Mouse (Mus musculus) left cerebral cortex, adult 18-20 months (tissue): Measurements from ENCODE around the gene Fcna. TPM values are rescaled to one million over a fixed set of nuclear protein-coding genes. Genes with fewer than 3 reads are reported as not detected.
A peak's percentile ranks its signal among the peaks of the same experiment; 100 is the strongest.

Experiments used
- DNase-seq, 2 experiments: peaks; one replicate each; pipeline ENCODE4 v3.0.0; 2021 to 2022; ENCODE audit warnings: low spot score in 2 of 2, mixed read lengths in 1 of 2
- total RNA-seq, 2 experiments: library from RNA; stranded (reverse); gene quantifications; 2 replicates each; pipeline ENCODE4 v1.2.3; 2021

Fcna gene
- total RNA-seq, 2 experiments from 2014 or later, result 0.66 to 0.79 TPM

- no peak for DNase-seq
These were observed 48.8 kb downstream of the Fcna start for GRCm38 (mm10) chr2:25578796-25579736.

- no peak for DNase-seq
These were observed 49.7 kb downstream of the Fcna start for GRCm38 (mm10) chr2:25577951-25578795.

GRCm38 (mm10) chr2:25576965-25577891, 50.6 kb downstream of the Fcna start:
- peak in 1 of 2 experiments; percentile 49 for DNase-seq

- DNase-seq, result peak in 1 of 2 experiments; percentile 56
These were observed 51.6 kb downstream of the Fcna start for GRCm38 (mm10) chr2:25576028-25576850.

- DNase-seq, result peak in 1 of 2 experiments; percentile 47
These were observed 52.3 kb downstream of the Fcna start for GRCm38 (mm10) chr2:25575432-25576027.

Other genes with a start within 250 kb of the Fcna start
- gene Entpd2, start 232.2 kb downstream of the Fcna start, total RNA-seq, result 10 to 100 TPM; 13.6 to 13.8 TPM
- gene Npdc1, start 228.7 kb downstream of the Fcna start, total RNA-seq, result 100 to 1,000 TPM; 328 to 341 TPM
- under 1 TPM; 0.21 to 0.56 TPM for gene Fut7, start 204.8 kb downstream of the Fcna start, total RNA-seq
- gene Abca2, start 199.3 kb downstream of the Fcna start, total RNA-seq, result 100 to 1,000 TPM; 155 to 165 TPM
- gene Clic3, start 171.2 kb downstream of the Fcna start, total RNA-seq, result 1 to 10 TPM in 1 of 2 experiments, not detected in 1; 1.5 TPM
- 10 to 100 TPM; 64.5 to 69.1 TPM for gene Paxx, start 166.9 kb downstream of the Fcna start, total RNA-seq
- 1,000 to 10,000 TPM; 2,769 to 3,095 TPM for gene Ptgds, start 158.0 kb downstream of the Fcna start, total RNA-seq
- gene Lcn12, start 134.1 kb downstream of the Fcna start, total RNA-seq, result not detected
- 100 to 1,000 TPM; 105 to 114 TPM for gene Fbxw5, start 127.3 kb downstream of the Fcna start, total RNA-seq
- gene C8g, start 126.3 kb downstream of the Fcna start, total RNA-seq, result under 1 TPM; 0.52 to 0.74 TPM
- 10 to 100 TPM; 11.6 to 11.9 TPM for gene Traf2, start 81.1 kb downstream of the Fcna start, total RNA-seq
- gene Edf1, start 70.2 kb downstream of the Fcna start, total RNA-seq, result 100 to 1,000 TPM; 199 to 203 TPM
- gene Mamdc4, start 53.2 kb downstream of the Fcna start, total RNA-seq, result 1 to 10 TPM; 1.1 to 1.3 TPM
- 10 to 100 TPM; 60.3 to 63.0 TPM for gene Phpt1, start 52.8 kb downstream of the Fcna start, total RNA-seq
- 10 to 100 TPM; 85.6 to 86.3 TPM for gene Ajm1, start 46.3 kb downstream of the Fcna start, total RNA-seq
- 100 to 1,000 TPM; 146 to 150 TPM for gene Rabl6, start 19.5 kb downstream of the Fcna start, total RNA-seq
- not detected for gene Ccdc183, start 10.4 kb downstream of the Fcna start, total RNA-seq
- gene Tmem141, start 6.0 kb downstream of the Fcna start, total RNA-seq, result 10 to 100 TPM; 21.7 to 23.1 TPM
- not detected for gene Lcn8, start 25.1 kb upstream of the Fcna start, total RNA-seq
- not detected for gene Lcn5, start 29.9 kb upstream of the Fcna start, total RNA-seq
- not detected for gene Lcn6, start 48.8 kb upstream of the Fcna start, total RNA-seq
- gene Lcn10, start 54.7 kb upstream of the Fcna start, total RNA-seq, result not detected
- gene Obp2a, start 72.0 kb upstream of the Fcna start, total RNA-seq, result not detected
- 10 to 100 TPM; 89.7 to 94.0 TPM for gene Bmyc, start 78.7 kb upstream of the Fcna start, total RNA-seq
- gene Obp2b, start 109.0 kb upstream of the Fcna start, total RNA-seq, result not detected
- gene Lcn3, start 137.5 kb upstream of the Fcna start, total RNA-seq, result not detected
- not detected for gene Lcn11, start 149.0 kb upstream of the Fcna start, total RNA-seq
- gene Gm13539, start 154.2 kb upstream of the Fcna start, total RNA-seq, result not detected
- not detected for gene Glt6d1, start 187.8 kb upstream of the Fcna start, total RNA-seq
- gene Lcn9, start 195.1 kb upstream of the Fcna start, total RNA-seq, result not detected
- gene Sohlh1, start 219.2 kb upstream of the Fcna start, total RNA-seq, result not detected
- gene Kcnt1, start 235.7 kb upstream of the Fcna start, total RNA-seq, result 100 to 1,000 TPM; 118 to 130 TPM